Mouse (Mus musculus): Measurements from ENCODE around the gene Vash1. TPM values are rescaled to one million over a fixed set of nuclear protein-coding genes. Genes with fewer than 3 reads are reported as not detected.

The Vash1 gene
- polyA plus RNA-seq, 1 experiment = 15.8 TPM

DNA sequence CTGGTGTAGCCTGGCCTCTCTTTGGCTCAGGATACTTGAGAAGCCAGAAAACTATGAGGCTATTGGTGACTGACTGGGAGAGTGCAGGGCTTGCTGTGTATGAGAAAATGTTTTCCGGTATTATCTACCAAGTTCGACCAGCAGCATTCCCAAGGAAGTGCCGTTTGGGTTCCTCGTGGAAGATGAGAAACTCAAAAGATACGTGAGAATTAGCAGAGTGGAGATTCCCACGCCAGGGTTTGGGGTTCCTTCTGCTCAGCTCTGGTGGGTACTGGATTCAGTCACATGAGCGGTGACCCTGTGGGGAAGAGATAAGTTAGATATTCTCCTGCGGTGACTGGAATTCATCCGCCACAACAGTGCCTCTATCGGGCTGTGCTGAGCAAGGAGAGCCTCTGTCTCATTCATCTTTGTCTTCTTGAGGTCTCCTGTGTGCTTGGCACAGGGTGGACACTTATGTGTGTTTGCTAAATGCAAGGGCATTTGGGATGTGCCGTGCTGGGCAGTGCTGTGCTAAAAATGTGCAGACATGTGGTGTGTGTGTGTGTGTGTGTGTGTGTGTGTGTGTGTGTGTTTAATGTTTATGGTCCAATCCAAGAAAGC lies 2.2 kb downstream of the Vash1 start:
- TF ChIP-seq CTCF (IDR thresholded peaks at IDR 0.05; ENCODE audit: extremely low read depth, insufficient read depth, low read length) (no peak), POLR2A (IDR thresholded peaks at IDR 0.05; ENCODE audit: extremely low read depth, insufficient read depth, low read length) (peak; percentile 40; the same call in 1 of the 2 replicates)
- Histone ChIP-seq H3K27ac (ENCODE audit: insufficient read depth, low read length) (no peak overlapping the region), H3K4me3 (ENCODE audit: insufficient read depth, low read length) (peak overlapping the region; percentile 95), H3K4me1 (ENCODE audit: control insufficient read depth, insufficient read depth, low read length) (peaks cover 8% of the 10 kb centered on the region)

DNA sequence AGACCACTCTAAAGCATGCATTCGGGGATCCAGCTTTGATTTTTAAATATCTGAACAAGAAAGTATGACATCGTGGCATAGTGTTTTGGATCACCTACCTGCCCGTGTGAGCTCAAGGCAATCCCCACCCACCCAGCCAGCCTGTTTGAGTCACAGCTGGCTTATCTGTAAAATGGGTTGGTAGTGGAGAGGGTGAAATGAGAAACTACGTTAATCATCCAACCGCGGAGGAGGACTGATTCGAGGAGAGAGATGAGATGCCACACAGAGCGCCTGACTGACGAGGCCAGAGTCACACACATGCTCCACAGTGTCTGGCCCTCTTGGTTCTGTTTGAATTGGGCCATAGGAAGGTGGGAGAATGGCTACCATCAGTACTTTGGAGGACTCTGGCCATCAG lies 3.1 kb downstream of the Vash1 start:
- no peak overlapping the region for H3K27ac ChIP-seq (ENCODE audit: insufficient read depth, low read length)
- peaks cover 8% of the 10 kb centered on the region for H3K4me1 ChIP-seq (ENCODE audit: control insufficient read depth, insufficient read depth, low read length)
- peak overlapping the region; percentile 95 for H3K4me3 ChIP-seq (ENCODE audit: insufficient read depth, low read length)
- TF ChIP-seq POLR2A (IDR thresholded peaks at IDR 0.05; ENCODE audit: extremely low read depth, insufficient read depth, low read length) (peak; percentile 9; the same call in 1 of the 2 replicates), CTCF (IDR thresholded peaks at IDR 0.05; ENCODE audit: extremely low read depth, insufficient read depth, low read length) (no peak)

DNA sequence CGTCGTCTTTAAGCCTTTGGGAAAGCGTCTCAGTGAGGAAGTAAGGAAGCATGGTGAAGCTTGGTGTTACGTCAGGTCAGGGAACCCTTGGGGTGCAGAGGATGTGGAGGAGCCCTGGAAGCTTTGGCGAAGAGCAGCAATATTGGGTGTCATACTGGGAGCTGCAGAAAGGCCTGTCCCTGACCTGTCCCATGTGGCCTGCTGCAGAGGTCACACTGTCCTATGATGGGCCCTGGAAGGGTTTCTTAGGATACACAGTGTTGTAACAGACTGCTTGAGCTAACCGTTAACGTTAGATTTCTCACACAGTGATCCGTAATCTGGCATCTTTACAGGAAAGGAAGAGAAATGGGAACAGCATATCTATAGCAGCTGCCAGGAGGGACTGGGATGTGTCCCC lies 3.7 kb downstream of the Vash1 start:
- no peak overlapping the region for H3K27ac ChIP-seq (ENCODE audit: insufficient read depth, low read length)

DNA sequence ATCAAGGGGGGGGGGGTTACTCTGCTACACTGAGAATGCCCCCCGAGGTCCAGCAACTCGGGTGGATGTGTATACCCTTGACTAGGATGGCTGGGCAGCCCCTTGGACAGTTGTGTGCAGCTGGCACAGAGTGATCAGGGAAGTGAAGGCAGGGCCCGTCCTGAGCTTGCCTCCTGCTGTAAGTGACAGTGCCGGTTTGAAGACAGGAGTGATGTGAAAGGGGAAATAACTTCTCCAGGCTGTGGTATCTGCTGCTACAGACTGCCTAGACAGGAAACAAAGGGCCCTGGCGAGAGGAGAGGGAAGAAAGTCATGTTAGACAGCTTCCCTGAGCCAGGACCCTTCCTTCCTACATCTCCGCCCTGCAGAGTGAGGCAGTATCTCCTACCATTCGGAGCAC lies 5.2 kb downstream of the Vash1 start:
- Histone ChIP-seq H3K4me1 (ENCODE audit: control insufficient read depth, insufficient read depth, low read length) (peaks cover 12% of the 10 kb centered on the region), H3K4me3 (ENCODE audit: insufficient read depth, low read length) (no peak overlapping the region; the same call in 1 of the 2 replicates), H3K27ac (ENCODE audit: insufficient read depth, low read length) (no peak overlapping the region)
- TF ChIP-seq CTCF (IDR thresholded peaks at IDR 0.05; ENCODE audit: extremely low read depth, insufficient read depth, low read length) (no peak), POLR2A (IDR thresholded peaks at IDR 0.05; ENCODE audit: extremely low read depth, insufficient read depth, low read length) (no peak)

More for the DNA sequence above, 3.7 kb downstream of the Vash1 start:
- TF ChIP-seq POLR2A (IDR thresholded peaks at IDR 0.05; ENCODE audit: extremely low read depth, insufficient read depth, low read length) (no peak), CTCF (IDR thresholded peaks at IDR 0.05; ENCODE audit: extremely low read depth, insufficient read depth, low read length) (no peak)
- H3K4me1 ChIP-seq (ENCODE audit: control insufficient read depth, insufficient read depth, low read length) = peaks cover 8% of the 10 kb centered on the region
- peak overlapping the region; percentile 95 for H3K4me3 ChIP-seq (ENCODE audit: insufficient read depth, low read length)

DNA sequence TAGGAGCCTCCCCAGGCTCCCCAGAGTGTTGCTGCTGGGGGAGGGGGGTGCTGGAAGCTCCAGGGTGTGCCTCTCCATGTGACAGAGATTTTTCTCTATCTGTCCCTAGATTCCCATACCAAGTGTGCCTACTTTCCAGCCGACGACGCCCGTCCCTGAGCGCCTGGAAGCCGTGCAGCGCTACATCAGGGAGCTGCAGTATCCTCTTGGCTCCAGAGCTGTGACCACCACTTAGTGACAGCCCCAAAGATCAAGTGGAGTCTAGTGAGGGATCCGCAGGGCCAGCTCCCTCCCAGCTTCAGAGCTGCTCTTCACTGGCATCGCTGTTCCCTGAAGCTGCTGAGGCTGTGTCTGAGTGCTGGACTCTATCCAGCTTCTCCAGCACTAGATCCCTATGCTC lies 6.8 kb downstream of the Vash1 start:
- Histone ChIP-seq H3K4me3 (ENCODE audit: insufficient read depth, low read length) (no peak overlapping the region), H3K4me1 (ENCODE audit: control insufficient read depth, insufficient read depth, low read length) (peaks cover 15% of the 10 kb centered on the region), H3K27ac (ENCODE audit: insufficient read depth, low read length) (peak overlapping the region; percentile 2; the same call in 1 of the 2 replicates)
- TF ChIP-seq POLR2A (IDR thresholded peaks at IDR 0.05; ENCODE audit: extremely low read depth, insufficient read depth, low read length) = 0 out of 2 replicates have a peak, but pooled peaks have one; percentile 15
- no peak for TF ChIP-seq CTCF (IDR thresholded peaks at IDR 0.05; ENCODE audit: extremely low read depth, insufficient read depth, low read length)

DNA sequence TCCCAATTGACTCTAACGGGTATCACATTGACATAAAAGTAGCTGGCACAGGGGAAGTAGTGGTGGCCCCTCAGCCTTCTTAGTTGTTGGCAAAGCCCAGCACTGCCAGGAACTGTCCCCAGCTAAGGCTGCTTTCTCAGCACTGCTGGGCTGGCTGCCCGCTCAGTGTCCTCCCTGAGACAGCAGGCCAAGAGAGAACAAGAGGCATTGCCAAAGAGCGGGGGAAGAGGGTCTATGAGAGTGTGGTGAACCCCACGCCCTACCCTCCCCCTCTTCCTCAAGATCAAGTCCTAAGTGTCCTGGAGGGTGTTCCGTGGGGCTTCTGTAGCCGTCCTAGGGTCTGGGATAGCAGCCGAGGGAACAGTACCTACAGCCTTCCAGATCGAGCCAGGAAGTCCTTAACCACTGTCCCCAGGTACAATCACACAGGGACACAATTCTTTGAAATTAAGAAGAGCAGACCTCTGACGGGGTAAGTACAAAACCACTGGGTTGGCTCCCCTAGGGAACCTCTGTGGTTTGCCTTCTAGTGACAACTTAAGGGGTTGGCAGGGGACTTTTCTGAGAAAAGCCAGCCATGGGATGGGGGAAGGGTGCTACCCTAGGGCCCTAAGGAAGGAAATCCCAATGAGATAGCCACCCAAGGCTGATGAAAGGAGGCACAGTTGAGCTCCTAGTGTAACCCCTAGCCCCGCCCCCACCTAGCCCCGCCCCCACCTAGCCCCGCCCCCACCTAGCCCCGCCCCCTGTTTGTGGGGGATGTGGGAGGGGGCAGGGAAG lies 8.2 kb downstream of the Vash1 start:
- no peak overlapping the region for H3K4me3 ChIP-seq (ENCODE audit: insufficient read depth, low read length)
- peaks cover 19% of the 10 kb centered on the region for H3K4me1 ChIP-seq (ENCODE audit: control insufficient read depth, insufficient read depth, low read length)
- no peak overlapping the region for H3K27ac ChIP-seq (ENCODE audit: insufficient read depth, low read length)
- no peak for TF ChIP-seq CTCF (IDR thresholded peaks at IDR 0.05; ENCODE audit: extremely low read depth, insufficient read depth, low read length)

DNA sequence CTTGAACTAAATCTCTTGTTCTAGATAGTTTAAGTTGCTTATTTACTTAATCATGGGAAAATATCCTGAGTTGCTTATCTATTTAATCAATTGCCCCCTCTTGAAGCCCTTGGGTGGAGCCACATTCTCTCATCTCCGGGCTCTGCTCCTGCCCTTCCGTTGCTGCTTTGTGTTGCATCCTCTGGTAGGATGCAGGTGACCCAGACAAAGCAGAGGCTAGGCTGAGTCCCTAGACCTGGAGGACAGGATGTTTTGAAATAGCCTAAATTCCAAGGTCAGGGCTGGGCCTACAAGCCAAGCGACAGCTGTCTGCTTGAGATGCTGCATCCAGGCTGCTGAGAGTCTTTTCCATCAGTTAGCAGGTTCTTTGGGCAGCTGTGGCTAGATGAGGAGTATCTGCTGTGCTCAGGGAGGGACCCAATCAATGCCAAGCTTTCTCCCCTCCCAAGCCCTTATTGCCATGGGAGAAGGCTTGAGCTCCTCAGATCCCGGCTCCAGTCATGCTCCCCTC lies 9.0 kb downstream of the Vash1 start:
- TF ChIP-seq CTCF (IDR thresholded peaks at IDR 0.05; ENCODE audit: extremely low read depth, insufficient read depth, low read length) (no peak), POLR2A (IDR thresholded peaks at IDR 0.05; ENCODE audit: extremely low read depth, insufficient read depth, low read length) (no peak)
- H3K27ac ChIP-seq (ENCODE audit: insufficient read depth, low read length) = peak overlapping the region; percentile 51
- peaks cover 19% of the 10 kb centered on the region for H3K4me1 ChIP-seq (ENCODE audit: control insufficient read depth, insufficient read depth, low read length)
- H3K4me3 ChIP-seq (ENCODE audit: insufficient read depth, low read length) = no peak overlapping the region

DNA sequence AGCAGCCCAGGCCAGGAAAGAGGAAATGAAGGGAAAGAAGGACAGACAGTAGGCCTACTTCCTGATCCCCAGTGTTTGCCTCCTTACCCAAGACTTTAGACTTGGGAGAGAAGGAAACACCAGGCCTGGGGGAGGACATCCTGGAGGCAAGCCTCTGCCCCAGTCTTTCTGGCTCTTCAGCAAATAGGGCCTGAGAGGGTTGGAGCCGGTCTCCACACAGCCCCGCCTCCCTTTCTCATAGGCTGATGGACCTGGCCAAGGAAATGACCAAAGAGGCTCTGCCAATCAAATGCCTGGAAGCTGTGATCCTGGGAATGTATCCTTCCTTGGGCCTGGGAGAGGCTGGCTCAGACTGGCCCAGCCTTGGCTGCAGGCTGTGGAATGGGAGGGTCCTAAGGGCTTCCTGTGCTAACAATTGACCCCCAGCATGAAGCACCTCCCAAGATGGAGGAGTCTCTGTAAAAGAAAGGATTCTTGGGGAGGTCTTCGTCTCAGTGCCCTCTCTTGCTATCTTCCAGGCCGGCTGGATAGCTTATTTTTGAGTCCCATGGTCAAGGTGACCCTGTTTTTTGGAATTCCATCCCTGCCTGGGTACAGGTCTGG lies 9.6 kb downstream of the Vash1 start:
- no peak for TF ChIP-seq CTCF (IDR thresholded peaks at IDR 0.05; ENCODE audit: extremely low read depth, insufficient read depth, low read length)
- TF ChIP-seq POLR2A (IDR thresholded peaks at IDR 0.05; ENCODE audit: extremely low read depth, insufficient read depth, low read length) = no peak
- H3K4me3 ChIP-seq (ENCODE audit: insufficient read depth, low read length) = no peak overlapping the region
- peaks cover 15% of the 10 kb centered on the region; the same call in 1 of the 2 replicates for H3K4me1 ChIP-seq (ENCODE audit: control insufficient read depth, insufficient read depth, low read length)
- H3K27ac ChIP-seq (ENCODE audit: insufficient read depth, low read length) = peak overlapping the region; percentile 51

DNA sequence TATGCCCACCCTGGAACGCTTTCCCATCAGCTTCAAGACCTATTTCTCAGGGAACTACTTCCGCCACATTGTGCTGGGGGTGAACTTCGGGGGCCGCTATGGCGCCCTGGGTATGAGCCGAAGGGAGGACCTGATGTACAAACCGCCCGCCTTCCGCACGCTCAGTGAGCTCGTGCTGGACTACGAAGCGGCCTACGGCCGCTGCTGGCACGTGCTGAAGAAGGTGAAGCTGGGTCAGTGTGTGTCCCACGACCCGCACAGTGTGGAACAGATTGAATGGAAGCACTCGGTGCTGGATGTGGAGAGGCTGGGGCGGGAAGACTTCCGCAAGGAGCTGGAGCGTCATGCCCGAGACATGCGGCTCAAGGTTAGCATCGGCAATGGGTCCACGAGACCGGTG lies 10.4 kb downstream of the Vash1 start:
- peaks cover 15% of the 10 kb centered on the region; the same call in 1 of the 2 replicates for H3K4me1 ChIP-seq (ENCODE audit: control insufficient read depth, insufficient read depth, low read length)
- H3K27ac ChIP-seq (ENCODE audit: insufficient read depth, low read length) = no peak overlapping the region
- TF ChIP-seq POLR2A (IDR thresholded peaks at IDR 0.05; ENCODE audit: extremely low read depth, insufficient read depth, low read length) (no peak), CTCF (IDR thresholded peaks at IDR 0.05; ENCODE audit: extremely low read depth, insufficient read depth, low read length) (no peak)

More for the DNA sequence above, 10.4 kb downstream of the Vash1 start:
- no peak overlapping the region for H3K4me3 ChIP-seq (ENCODE audit: insufficient read depth, low read length)
